Mouse (Mus musculus) limb, embryonic 14.5 days (tissue): ENCODE results near the gene Wfdc8. TPM values are rescaled to one million over a fixed set of nuclear protein-coding genes. Genes with fewer than 3 reads are reported as not detected.
"Not testable (repeated sequence)": the region's sequence is repeated elsewhere in the genome, so short reads cannot be mapped to it uniquely, and the experiment has no call there.

ENCODE experiments used
- ATAC-seq: fragments of 200-750 bp; cut with Nextera tagmentation; 2 replicates; pipeline ENCODE4 v1.8.0; 2017; ENCODE audit warnings: low read depth, moderate number of reproducible peaks, moderate TSS enrichment; ENCODE audit not compliant: low FRiP score
- DNase-seq: peaks from one replicate; pipeline ENCODE4 v3.0.0-alpha.2; 2015; ENCODE audit warnings: low spot score
- H3K27ac ChIP-seq: fragments of 300-500 bp; sonication (generic); replicated peaks from 2 replicates; pipeline ENCODE4 v1.5.1; 2014; ENCODE audit warnings: low read depth, mild to moderate bottlenecking, low read length, moderate library complexity, mixed read lengths
- H3K27me3 ChIP-seq: fragments of 300-500 bp; sonication (generic); 2 replicates; pipeline ENCODE4 v1.6.1; 2014; ENCODE audit warnings: low read length, mixed read lengths; ENCODE audit not compliant: control insufficient read depth, insufficient read depth
- H3K36me3 ChIP-seq: fragments of 300-500 bp; sonication (generic); 2 replicates; pipeline ENCODE4 v1.6.1; 2014; ENCODE audit warnings: mild to moderate bottlenecking, low read length, moderate library complexity, mixed read lengths; ENCODE audit not compliant: control insufficient read depth, insufficient read depth
- H3K4me1 ChIP-seq: fragments of 300-500 bp; sonication (generic); 2 replicates; pipeline ENCODE4 v1.6.1; 2014; ENCODE audit warnings: antibody characterized with exemption, low read length, mixed read lengths; ENCODE audit not compliant: control insufficient read depth, insufficient read depth
- H3K4me2 ChIP-seq: fragments of 300-500 bp; sonication (generic); replicated peaks from 2 replicates; pipeline ENCODE4 v1.6.1; 2014; ENCODE audit warnings: low read depth, mild to moderate bottlenecking, low read length, moderate library complexity; ENCODE audit not compliant: severe bottlenecking
- H3K4me3 ChIP-seq: fragments of 300-500 bp; sonication (generic); replicated peaks from 2 replicates; pipeline ENCODE4 v1.5.1; 2014; ENCODE audit warnings: low read length
- H3K9ac ChIP-seq: fragments of 300-500 bp; sonication (generic); 2 replicates; pipeline ENCODE4 v1.6.1; 2014; ENCODE audit warnings: mild to moderate bottlenecking, low read depth, low read length, moderate library complexity; ENCODE audit not compliant: severe bottlenecking
- H3K9me3 ChIP-seq: fragments of 300-500 bp; sonication (generic); 2 replicates; pipeline ENCODE4 v1.6.1; 2016; ENCODE audit warnings: low read length; ENCODE audit not compliant: control insufficient read depth
- POLR2A ChIP-seq: fragments of 200-500 bp; IDR thresholded peaks from 2 replicates; pipeline ENCODE4 v1.8.0; 2012; ENCODE audit warnings: inconsistent platforms, mild to moderate bottlenecking, moderate library complexity, borderline replicate concordance; ENCODE audit not compliant: insufficient read depth, insufficient read length; ENCODE audit errors: extremely low read depth
- WGBS: fragments of 180-500 bp; shearing (Covaris S2); extraction: QIAGEN DNeasy Blood & Tissue Kit; methylation state at CpG from one replicate; pipeline ENCODE4 v1.1.7; 2014; 5-methylcytosine and 5-hydroxymethylcytosine counted together
- polyA plus RNA-seq, 2 experiments: library from polyadenylated mRNA; depleted of rRNA in 1 of 2; stranded (reverse) in 1 of 2; unstranded in 1 of 2; fragments of >200 nt; fragmentation: Nextera tagmentation in 1 of 2; extraction: Ambion mirVana in 1 of 2; gene quantifications; 2 replicates each; pipeline versions ENCODE4 v1.2.1 to v1.2.3; 2012 to 2014

The Wfdc8 gene
- polyA plus RNA-seq, 2 experiments = not detected

DNA sequence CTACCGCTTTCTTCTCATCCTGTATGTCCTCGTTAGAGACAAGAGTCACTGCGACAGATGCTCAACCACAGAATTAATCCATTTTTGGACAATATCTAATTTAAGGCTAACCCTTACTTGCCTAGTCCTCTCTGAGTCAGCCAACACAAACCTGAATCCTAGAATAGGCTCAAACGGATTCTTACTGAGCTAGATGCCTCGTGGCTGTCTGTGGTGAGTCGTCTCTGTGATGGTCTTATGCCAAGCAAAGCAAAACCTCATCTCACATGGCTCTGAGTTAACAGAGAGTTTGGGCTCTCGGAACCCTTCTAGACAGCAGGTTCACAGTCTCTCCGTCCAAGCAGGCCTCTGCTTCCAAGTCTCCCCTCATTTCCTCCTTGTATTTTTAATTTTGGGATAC is 9.0 kb downstream of the Wfdc8 start:
- WGBS = 82% methylated on average over 8 of the region's 8 CpGs
- Histone ChIP-seq H3K9me3 (no peaks in the 10 kb centered on the region), H3K4me3 (no peak overlapping the region), H3K36me3 (no peaks in the 10 kb centered on the region), H3K4me1 (no peaks in the 10 kb centered on the region), H3K27me3 (no peaks in the 10 kb centered on the region), H3K9ac (no peak overlapping the region), H3K27ac (no peak overlapping the region), H3K4me2 (no peak overlapping the region)
- TF ChIP-seq POLR2A = no peak
- DNase-seq = no peak
- no peak for ATAC-seq

DNA sequence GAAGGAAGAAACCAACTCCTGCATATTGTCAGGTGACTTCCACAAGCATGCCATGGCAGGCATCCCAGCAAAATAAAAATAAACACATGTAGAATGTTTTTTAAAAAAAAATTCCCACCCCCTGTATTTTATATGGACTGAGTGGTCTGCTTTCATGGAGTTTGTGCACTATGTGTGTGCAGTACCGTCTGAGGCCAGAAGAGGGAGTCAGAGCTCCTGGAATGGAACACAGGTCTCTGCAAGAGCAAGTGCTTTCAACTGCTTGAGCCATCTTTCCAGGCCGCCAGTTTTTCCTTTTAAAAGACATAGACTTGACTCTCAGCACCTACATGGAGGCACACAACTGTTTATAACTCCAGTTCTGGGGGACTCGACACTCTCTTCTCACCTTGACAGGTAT is 9.9 kb downstream of the Wfdc8 start:
- 88% methylated on average over 3 of the region's 3 CpGs for WGBS
- H3K36me3 ChIP-seq = no peaks in the 10 kb centered on the region
- no peak overlapping the region for H3K4me2 ChIP-seq
- no peak overlapping the region for H3K9ac ChIP-seq
- DNase-seq (no peak), ATAC-seq (no peak)
- H3K9me3 ChIP-seq = no peaks in the 10 kb centered on the region
- no peaks in the 10 kb centered on the region for H3K27me3 ChIP-seq
- H3K27ac ChIP-seq = no peak overlapping the region
- TF ChIP-seq POLR2A = no peak
- no peaks in the 10 kb centered on the region for H3K4me1 ChIP-seq
- no peak overlapping the region for H3K4me3 ChIP-seq

DNA sequence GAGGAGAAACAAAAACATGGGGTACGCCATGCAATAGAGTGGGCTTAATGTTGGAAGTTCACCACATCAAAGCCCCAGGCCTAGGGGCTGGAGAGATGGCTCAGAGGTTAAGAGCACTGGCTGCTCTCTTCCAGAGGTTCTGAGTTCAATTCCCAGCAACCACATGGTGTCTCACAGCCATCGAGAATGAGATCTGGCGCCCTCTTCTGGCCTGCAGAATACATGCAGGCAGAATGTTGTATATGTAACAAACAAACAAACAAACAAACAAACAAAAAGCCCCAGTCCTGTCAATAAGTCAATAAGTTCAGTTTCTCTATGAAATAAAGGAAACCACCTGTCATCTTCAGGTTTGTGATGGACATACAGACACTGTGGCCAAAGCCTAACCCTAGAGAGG is 13.2 kb downstream of the Wfdc8 start:
- Histone ChIP-seq H3K9ac (no peak overlapping the region), H3K36me3 (no peaks in the 10 kb centered on the region), H3K4me2 (no peak overlapping the region), H3K27ac (no peak overlapping the region), H3K9me3 (no peaks in the 10 kb centered on the region), H3K4me3 (no peak overlapping the region), H3K27me3 (no peaks in the 10 kb centered on the region), H3K4me1 (no peaks in the 10 kb centered on the region)
- ATAC-seq (no peak), DNase-seq (no peak)
- no peak for TF ChIP-seq POLR2A
- 67% methylated on average over 3 of the region's 3 CpGs for WGBS

DNA sequence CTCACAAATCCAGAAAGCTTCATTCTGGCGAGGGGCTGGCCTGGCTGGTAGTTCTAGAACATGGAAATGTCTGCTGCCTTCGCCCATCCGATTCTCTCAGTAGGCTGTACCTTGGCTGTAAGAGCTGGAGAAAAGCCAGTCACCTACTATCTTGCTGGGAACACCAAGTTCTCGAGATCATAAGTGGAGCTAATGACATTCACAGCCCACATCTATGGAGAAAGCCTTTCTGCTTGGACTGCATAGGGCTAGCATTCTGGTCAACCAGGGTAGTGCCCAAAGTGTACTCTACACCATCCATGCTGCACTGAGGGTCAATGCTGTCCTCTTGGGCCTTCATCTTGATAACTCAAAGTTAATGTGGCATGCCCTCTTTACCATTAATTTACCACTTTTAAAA is 19.9 kb downstream of the Wfdc8 start, which contains the start of gene Eppin:
Eppin (minus strand) TSS at position 101 of the 400 bp plus-strand sequence.
- TF ChIP-seq POLR2A = no peak
- WGBS = 71% methylated on average over 4 of the region's 4 CpGs
- no peaks in the 10 kb centered on the region for H3K4me1 ChIP-seq
- H3K27ac ChIP-seq = no peak within 1 kb of the TSS
- no peak within 1 kb of the TSS for H3K4me2 ChIP-seq
- no peak for ATAC-seq
- H3K9me3 ChIP-seq = no peaks in the 10 kb centered on the region
- no peak within 1 kb of the TSS for H3K9ac ChIP-seq
- no peaks in the 10 kb centered on the region for H3K27me3 ChIP-seq
- H3K4me3 ChIP-seq = no peak within 1 kb of the TSS
- no peak for DNase-seq
- H3K36me3 ChIP-seq = no peaks in the 10 kb centered on the region

DNA sequence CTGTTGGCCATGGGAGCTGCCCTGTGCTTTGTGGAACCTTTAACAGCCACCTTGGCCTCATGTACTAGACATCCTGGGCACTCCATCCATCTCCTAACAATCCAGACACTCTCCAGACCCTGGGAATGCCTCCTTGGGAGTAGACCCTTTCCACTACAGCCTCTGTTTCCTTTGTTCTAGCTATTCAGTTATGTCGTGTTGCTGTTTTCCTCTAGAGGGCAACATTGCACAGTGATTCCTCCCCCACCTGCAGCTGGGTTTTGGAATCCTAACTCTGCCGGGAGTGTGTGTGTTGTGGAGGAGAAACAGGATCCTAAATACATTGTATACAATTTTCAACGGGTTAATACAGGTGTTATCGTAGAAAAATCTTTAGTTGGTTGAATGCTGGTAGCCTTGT is 21.4 kb downstream of the Wfdc8 start:
- no peak overlapping the region for H3K27ac ChIP-seq
- no peak overlapping the region for H3K4me2 ChIP-seq
- no peaks in the 10 kb centered on the region for H3K27me3 ChIP-seq
- no peaks in the 10 kb centered on the region for H3K36me3 ChIP-seq
- TF ChIP-seq POLR2A = no peak
- no peak overlapping the region for H3K9ac ChIP-seq
- H3K4me3 ChIP-seq = no peak overlapping the region
- no peaks in the 10 kb centered on the region for H3K4me1 ChIP-seq
- WGBS = 10% methylated on average over 4 of the region's 4 CpGs
- no peaks in the 10 kb centered on the region for H3K9me3 ChIP-seq
- ATAC-seq (peak; percentile 72; the same call in 1 of the 2 replicates), DNase-seq (peak; percentile 59)

DNA sequence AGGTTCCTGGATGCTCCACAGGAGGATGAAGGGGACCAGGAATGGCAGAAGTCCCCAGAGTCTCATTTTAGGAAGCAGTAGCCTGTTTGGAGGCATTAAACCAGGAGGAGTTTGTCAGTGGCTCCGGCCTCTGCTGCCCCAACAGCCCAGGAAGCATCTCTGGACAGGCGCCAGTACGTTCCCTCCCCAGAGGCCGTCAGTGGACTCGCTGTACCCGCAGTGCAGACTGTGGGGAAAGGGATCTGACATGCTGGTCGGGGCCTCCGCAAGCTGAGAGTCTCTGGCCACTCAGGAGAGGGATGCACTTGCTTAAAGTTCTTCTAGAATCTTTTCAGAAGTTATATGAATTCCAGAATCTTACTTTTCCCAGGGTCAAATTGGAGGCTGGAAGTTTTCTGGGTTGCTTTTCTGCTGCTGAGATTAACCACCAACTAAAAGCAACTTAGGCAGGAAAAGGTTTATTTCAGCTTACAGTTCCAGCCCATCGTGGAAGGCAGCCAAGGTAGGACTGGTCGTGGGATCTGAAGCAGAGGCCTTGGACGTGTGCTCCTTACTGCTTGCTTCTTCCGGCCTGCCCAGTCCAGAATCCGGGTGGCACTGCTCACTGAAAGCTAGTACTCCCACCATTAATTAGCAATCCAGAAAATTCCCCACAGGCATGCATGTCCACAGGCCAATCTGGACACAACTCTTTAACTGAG is 28.3 kb downstream of the Wfdc8 start, which contains the start of gene Wfdc6a:
Wfdc6a (minus strand) TSS at position 423 of the 701 bp plus-strand sequence.
- H3K9ac ChIP-seq, H3K4me1 ChIP-seq, H3K27ac ChIP-seq, H3K27me3 ChIP-seq, H3K36me3 ChIP-seq, H3K4me2 ChIP-seq, ATAC-seq, H3K9me3 ChIP-seq, H3K4me3 ChIP-seq, DNase-seq: not testable (repeated sequence)
- 56% methylated on average over 13 of the region's 13 CpGs for WGBS

DNA sequence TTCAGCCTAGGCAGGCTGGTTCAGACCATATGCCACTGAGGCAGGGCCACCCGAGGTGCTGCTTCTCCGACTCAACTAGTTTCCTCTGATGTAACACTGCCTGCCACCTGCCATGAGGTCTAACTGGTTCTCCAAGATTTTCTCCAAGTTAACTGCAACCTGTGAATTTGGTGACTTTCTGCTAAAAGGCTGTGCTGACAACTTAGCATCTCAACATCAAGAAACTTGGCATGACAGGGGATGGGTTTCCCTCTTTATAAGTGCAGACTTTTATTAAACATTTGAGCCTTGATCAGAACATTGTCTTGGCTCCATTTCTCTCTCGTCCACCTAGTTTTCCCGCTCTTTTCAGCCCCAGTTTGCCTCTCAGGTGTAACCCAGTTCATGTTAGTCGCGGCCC is 40.1 kb downstream of the Wfdc8 start, which contains the start of gene Spint3:
Spint3 (minus strand) TSS at position 101 of the 400 bp plus-strand sequence.
- not testable (repeated sequence) for H3K4me3 ChIP-seq, DNase-seq, H3K9me3 ChIP-seq, H3K27me3 ChIP-seq, H3K27ac ChIP-seq, H3K4me2 ChIP-seq, ATAC-seq, H3K4me1 ChIP-seq, H3K9ac ChIP-seq, H3K36me3 ChIP-seq
- 72% methylated on average over 6 of the region's 6 CpGs for WGBS
